Mouse (Mus musculus): ENCODE results near the gene Med17. TPM values are rescaled to one million over a fixed set of nuclear protein-coding genes. Genes with fewer than 3 reads are reported as not detected.
A peak's percentile ranks its signal among the peaks of the same experiment; 100 is the strongest.
"Not testable (repeated sequence)": the region's sequence is repeated elsewhere in the genome, so short reads cannot be mapped to it uniquely, and the experiment has no call there.

Med17 gene
- total RNA-seq (2021), result 10 to 100 TPM; 29.5 to 33.3 TPM
- long read RNA-seq, transcript Med17-201 (12 exons, 3,964 nt), result major isoform, 16 of 24 reads
- long read RNA-seq, partial matches to known transcripts, result 1 of 24 reads
- long read RNA-seq, other reads (novel, unspliced or antisense), result 7 of 24 reads

DNA sequence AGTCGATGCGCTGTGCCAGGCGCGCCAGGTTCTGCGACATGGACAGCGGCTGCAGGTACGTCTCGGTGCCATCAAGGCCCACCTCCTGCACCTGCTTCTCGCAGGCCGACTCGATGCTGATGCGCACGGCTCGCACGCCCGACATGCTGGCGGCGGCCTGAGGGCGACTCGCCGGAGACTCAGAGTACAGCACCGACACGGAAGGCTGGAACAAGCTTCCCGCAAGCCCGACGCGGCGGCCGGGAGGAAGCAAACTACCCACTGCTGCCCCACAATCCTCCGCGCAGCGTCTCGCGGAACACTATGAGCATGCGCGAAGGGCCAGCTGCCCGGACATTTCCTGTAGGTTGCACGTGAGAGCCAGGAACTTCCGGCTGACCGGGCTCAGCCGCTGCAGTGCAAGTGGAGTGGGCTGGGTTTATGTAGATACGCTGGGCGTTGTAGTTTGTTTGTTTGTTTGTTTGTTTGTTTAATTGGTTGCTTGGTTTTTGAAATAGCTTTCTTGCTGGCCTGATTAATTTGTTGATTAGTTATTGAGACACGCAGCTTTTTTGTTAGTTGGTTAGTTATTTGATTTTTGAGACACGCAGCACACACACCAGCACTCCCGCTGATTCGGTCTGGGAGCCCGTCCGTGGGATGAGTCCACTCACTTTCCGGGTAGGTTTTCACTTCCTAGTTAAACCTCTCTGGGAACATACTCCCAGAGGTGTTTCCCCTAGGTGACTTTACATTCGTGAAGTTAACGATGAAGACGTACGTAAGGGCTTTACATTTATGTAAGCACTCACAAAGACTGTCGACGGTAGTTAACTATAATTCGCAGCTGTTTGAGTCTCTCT is at the start of gene Med17:
Med17 (minus strand) TSS at position 283 of the 842 bp plus-strand sequence.
- DNase-seq (ENCODE audit: low spot score in 2 of 2), result peak; percentile 91 to 94

DNA sequence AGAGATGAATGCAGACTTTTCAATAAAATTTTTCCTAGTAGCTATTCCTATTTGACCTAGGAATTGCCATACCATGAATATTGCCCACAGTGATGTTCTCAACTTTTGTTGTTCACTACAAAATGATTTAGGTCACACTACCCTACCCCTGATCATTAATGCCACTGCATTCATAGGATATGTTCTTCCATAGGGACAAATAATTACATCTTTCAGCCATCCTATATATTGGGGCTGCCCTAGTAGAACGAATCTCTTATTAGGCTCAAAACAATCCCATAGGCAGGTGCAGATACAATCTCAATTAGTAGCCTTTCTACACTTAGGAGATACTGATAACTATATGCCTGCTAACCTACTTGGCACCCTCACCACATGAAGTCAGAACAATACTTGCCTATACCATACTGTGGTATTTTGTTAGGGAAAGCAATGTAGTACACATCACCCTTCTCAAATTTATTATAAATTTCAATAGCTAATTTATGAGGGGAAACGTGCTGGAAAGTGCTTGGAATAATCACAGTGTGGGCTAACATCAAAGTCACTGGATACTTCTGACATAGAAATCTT is 38.5 kb upstream of the Med17 start:
- no peak for DNase-seq (ENCODE audit: low spot score in 2 of 2)

DNA sequence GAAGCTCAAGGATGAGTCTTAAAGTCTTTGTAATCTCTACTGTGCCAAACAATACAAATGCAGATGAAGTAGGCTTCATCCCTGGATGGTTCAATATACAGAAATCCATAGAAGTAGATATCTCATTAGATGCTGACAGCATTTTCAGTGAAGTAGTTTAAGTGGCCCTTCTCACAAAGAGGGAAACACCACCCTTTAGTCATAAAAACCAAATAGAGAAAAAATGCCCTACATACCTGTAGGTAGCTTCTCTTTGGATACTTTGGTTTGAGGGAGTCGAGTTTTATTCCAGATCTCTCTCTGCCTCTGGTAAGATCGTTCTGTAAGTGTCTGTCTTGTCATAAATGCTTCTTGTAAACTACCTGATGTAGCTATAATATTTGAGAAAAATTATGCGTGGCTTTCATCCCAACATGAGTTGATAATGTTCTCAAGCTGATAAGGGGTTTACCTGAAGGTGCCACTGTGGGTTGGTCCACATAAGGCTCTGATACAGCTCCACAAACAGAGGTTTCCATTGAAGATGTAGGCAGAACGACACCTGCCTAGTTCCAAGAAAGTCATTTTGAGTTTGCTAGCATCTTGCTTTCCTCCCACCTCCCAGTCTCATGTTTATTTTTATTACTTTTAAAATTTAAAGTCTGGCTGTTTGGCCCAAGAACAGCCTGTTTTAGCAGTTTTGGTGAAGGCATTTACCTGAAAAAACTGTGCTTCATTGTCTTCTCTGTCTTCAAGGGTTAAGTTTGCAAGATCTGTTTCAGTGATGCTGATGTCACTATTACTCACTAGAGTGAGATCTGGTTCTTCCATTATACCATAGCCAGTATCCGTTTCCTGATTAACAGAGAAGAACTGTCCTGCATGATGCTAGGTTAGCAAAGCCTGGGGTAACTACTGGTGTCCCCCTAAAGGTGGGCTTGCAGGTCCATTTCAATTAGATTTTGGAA is 37.8 kb upstream of the Med17 start:
- DNase-seq (ENCODE audit: low spot score in 2 of 2), result no peak

DNA sequence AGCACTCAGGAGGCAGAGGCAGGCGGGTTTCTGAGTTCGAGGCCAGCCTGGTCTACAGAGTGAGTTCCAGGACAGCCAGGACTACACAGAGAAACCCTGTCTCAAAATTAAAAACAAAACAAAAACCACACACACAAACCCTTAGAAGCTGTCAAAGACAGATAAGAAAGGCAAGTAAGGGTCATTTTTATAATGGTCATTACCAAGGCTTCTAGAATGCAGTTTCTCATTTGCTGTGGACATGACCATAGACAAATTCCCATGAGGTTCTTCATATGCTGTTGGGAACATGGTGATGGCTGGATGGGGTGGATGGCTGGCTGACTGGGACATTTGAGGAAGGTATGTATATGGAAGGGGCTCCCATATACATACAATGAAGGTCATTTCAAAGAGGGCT is 36.6 kb upstream of the Med17 start:
- DNase-seq (ENCODE audit: low spot score in 2 of 2), result not testable (repeated sequence)

DNA sequence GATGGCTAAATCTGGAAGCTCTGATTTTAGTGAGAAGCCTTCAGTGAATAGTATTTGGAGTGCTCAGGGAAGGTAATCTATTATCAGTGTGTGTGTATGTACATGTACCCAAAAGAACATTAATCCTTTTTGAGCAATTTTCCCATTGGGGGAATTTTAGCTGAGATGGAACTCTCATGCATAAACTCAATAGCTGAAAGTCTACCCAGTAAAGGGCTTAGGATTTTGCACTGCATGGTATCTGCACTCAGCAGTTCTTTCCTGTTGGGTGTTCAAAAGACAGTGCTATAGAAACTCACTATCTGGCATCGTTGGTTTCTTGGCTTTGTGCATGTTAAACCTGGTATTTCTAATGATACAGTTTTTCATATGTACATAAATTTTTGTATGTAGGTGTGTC is 34.9 kb upstream of the Med17 start:
- no peak for DNase-seq (ENCODE audit: low spot score in 2 of 2)

DNA sequence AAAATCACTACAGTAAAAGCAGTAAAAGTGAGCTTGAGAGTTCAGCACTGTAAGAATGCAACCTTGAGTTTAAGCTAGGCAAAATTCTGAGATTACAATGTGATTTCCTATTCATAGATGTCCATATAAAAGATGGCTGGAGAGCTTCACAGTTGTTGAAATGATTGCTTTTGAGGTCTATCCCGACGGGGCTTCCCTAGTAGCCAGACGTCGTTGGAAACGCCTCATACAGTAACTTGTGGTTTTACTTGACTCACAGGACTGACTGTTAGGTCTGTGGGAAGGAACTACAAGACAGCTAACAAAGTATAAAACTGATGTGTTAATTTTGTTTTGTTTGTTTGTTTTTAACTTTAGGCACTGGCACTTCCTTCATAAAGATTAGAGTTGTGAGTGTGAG is 33.9 kb upstream of the Med17 start:
- DNase-seq (ENCODE audit: low spot score in 2 of 2), result no peak

DNA sequence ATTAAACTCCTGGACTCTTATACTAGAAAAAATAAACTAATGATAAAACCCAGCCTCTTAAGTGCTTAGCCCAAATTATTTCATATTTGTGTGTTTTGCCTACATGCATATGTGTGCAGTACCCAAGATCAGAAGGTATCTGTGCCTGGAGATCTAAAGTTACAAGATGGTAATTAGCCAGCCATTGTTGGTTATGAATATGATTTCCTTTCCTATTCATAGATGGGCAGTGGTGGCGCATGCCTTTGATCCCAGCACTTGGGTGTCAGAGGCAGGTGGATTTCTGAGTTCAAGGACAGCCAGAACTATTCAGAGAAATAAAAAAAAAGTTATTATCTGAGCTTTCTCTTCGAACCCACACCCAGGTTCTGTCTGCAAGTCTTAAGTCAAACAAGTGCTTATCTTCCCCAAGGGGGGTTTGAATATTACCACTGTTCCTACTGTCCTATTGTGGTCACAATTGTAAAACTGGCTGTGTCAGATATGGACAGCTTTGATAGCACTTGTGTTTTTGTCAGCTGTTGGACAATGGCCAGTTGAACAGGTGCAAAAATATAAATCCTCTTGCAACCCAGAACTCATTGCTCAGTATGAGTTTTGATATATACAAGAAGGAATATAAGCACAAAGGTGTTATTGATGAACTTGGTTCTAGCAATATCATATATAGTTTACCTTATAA is 32.5 kb upstream of the Med17 start:
- no peak for DNase-seq (ENCODE audit: low spot score in 2 of 2)

DNA sequence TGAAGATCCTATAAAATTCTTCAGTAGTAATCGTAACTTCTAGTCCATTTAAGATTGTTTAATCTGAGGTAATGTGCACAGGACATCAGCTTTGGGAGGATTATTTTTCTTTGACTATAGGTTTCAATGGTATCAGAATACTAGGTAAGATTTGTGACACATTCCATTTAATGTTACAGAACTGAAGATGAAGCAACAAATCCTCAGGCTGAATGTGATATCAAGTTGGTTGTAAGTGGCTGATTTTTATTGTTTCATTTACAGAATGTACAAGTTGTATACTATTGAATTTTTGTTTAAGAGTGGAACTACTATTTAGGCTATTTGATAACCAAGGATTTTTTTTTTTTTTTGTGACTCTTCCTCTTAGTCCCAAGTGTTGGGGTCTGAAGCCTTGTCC is 30.4 kb upstream of the Med17 start:
- DNase-seq (ENCODE audit: low spot score in 2 of 2), result no peak

DNA sequence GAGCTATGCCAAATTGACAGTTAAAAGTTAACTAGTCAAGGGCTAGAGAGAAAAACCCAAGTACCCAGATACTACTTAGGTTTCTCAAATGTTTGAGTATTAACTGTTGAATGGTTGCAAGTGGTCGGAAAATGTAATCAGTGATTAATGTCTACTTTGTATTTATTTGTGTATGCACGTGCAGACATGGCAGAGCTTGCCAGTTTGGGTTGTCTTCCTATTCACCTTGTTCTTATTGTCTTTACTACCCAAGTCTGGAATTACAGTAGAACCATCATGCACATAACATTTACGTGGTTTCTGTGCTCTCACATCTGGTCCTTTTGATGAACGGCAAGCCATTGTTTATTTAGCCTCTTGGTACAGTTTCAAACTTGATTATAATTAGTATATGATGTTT is 29.7 kb upstream of the Med17 start:
- DNase-seq (ENCODE audit: low spot score in 2 of 2), result no peak

DNA sequence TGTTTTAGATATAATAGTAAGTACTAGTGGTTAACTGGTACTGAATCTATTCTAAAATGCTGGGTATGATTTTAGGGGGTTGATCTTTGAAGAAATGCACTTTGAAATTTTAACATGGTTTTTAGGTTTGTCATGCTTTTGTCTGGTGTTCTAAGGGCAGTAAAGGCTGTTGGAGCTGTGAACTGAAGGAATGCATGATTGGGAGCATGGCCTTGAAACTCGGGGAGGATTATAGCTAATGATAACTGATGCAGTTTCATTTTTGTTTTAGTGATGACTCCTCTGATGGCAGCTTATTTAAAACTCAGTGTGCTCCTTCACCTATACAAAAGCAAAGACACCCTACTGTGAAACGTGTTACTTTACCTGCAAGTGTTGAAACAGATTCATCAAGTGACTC is 28.5 kb upstream of the Med17 start:
- no peak for DNase-seq (ENCODE audit: low spot score in 2 of 2)

DNA sequence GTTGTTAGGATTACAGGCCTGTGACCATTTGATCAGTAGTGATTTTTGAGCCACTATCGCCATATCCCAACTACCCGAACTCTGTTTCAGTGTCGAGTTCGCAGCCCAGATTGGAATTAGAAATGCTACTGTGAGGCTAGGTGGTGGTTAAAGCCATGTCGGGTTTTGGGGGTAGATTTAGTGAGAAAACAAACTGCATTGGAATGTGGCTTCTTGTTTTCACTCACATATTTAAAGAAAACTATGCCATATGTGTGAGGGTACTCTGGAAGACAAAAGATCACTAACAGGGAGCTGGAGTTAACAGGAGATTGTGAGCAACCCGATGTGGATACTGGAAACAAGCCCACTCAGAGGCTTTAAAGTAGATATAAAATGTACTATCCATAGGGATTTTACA is 27.5 kb upstream of the Med17 start:
- no peak for DNase-seq (ENCODE audit: low spot score in 2 of 2)

DNA sequence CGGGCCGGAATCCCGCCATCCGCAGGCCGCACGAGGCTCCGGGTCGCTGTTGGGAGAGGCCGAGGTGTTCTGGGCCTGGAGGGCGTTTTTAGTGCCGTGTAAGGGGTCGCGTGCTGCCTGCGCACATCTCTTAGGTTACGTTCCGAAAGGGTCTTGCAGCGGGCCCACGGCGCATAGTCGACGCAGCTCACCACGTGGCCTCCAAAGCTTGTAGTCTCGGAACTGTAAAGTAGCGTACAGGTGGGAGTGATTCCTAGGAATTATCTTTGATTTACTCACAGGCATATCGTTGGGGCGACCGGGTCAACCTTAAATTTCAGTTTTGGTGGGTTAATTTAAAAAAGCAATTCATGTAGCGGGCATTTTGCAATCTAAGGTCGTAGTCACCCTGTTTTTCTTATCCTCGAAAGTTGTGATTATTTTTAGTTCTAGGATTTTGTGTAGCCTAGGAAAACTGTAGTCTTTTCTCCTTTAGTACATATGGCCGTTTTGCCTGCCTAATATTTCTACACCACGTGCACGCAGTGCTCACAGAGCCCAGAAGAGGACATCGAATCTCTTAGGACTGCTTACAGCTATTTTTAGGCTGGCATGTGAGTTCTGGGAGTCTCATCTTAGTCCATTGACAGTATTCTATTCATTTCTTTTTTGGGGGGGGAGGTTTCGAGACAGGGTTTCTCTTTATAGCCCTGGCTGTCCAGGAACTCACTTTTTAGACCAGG is 26.8 kb upstream of the Med17 start, which contains the start of gene 4931406C07Rik:
4931406C07Rik (minus strand) TSS at position 51 of the 722 bp plus-strand sequence.
- DNase-seq (ENCODE audit: low spot score in 2 of 2), result no peak

DNA sequence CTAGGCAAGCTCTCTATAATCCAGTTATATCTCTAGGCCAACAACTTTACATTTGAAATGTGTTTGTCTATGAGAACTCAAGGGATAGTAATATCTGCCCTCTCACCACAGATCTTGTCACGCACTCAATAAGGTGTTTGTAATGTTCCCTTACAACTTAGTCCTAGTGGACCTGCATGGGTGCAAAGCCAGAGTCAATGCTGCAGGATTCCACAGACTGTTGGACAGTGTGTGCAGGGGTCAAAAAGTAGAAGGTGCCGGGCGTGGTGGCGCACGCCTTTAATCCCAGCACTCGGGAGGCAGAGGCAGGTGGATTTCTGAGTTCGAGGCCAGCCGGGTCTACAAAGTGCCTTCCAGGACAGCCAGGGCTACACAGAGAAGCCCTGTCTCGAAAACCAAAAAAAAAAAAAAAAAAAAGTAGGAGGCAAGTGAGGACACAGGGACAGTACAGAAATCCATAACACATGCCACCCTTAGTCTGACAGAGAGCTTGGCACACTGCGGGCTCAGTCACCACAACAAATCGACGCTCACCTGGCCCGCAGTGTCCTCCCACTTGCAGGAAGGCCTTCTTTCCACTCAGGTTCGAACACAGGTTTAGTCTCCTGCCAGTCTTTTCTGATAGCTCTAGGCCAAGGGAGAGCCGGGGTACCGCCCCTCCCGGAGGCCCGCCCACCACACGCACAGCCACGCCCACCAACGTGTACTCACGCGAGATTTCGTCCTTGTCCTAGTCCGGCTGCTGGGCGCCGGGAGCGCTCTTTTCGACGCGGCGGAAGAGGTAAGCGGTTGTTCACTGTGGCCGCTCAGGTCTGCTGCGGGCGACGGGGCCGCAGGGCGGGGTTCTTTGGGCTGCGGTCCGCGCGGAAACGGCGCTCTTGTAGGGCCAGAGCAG is 26.0 kb upstream of the Med17 start, which contains the start of gene Taf1d:
Taf1d (plus strand) TSS at position 712 of the 895 bp plus-strand sequence.
- DNase-seq (ENCODE audit: low spot score in 2 of 2), result peak; percentile 98

DNA sequence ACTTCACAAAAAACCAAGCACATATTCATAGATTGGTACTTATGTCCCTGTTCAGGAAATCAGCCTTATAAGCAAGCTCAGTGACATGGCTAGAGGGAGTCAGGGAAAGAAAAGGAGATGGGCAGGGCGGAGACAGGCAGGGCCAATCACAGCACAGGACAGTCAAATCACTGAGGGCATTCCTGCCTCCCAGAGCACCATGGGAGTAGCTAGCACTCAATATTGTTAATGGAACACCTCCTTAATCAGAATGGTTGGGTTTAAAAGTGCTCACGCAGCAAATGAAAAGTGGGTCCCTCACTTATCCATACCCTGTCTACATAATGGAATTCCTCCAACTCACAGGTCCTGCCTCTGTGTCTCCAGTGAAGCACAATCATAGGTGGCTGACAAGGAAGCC is 23.1 kb upstream of the Med17 start:
- no peak for DNase-seq (ENCODE audit: low spot score in 2 of 2)

DNA sequence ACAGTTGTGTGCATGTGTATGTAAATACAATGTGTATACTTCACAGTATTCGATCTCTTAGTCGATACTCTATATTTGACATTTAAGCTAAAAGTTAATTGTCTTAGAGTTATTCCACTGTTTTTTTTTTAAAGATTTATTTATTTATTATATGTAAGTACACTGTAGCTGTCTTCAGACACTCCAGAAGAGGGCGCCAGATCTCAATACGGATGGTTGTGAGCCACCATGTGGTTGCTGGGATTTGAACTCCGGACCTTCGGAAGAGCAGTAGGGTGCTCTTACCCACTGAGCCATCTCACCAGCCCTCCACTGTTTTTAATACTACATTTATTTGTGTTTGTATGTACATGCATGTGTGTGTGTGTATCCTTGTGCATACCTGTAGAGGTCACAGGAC is 22.3 kb upstream of the Med17 start:
- not testable (repeated sequence) for DNase-seq (ENCODE audit: low spot score in 2 of 2)

DNA sequence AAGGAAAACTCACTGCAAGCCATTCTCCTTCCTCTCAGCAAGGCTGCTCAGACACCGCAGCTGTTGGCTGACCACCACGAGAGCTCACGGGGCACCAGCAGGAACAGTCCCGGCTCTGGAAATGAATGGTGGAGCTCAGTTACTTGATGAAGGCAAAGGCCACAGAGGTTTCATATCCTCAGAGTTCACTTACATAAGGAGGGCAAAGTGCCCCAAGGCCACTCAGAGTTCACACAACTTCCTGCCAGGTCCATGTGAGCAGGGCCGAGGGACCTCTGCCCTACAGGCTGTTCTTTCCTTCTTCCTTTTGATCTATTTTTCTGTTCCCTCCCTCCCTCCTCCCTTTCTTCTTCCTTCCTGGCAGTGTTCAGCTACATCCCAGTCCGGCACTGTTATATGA is 21.7 kb upstream of the Med17 start:
- DNase-seq (ENCODE audit: low spot score in 2 of 2), result peak in 1 of 2 experiments; percentile 18

DNA sequence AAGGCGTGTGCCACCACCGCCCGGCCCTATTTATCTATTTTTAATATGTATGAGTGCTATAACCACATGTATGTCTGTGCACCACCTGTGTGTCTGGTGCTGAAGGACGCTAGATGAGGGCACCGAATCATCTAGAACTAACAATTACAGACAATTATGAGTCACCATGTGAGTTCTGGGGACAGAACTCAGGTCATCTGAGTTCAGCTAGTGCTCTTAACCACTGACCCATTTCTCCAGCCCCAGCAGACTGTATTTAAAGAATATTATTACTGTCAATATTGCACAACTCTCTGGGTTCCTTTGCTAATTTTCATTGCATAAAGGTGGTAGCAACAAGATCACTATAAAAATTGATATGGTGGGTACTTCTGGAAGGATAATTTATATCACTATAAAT is 20.3 kb upstream of the Med17 start:
- no peak for DNase-seq (ENCODE audit: low spot score in 2 of 2)

DNA sequence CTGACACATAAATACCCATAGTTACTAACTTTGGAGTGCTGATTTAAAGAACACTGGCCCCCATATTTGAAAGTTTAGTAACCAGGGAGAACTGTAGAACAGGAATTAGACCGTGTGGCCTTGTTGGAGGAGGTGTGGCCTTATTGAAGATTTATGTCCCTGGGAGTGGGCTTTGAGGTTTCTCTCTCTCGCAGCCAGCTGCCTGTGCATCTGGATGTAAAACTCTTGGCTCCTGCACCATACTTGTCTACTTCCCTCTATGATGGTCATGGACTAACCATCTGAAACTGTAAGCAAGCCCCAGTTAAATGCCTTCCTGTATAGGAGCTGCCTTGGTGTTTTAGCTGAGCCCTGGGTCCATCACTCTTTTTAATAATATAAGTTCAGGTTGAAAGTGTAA is 18.7 kb upstream of the Med17 start:
- DNase-seq (ENCODE audit: low spot score in 2 of 2), result no peak

DNA sequence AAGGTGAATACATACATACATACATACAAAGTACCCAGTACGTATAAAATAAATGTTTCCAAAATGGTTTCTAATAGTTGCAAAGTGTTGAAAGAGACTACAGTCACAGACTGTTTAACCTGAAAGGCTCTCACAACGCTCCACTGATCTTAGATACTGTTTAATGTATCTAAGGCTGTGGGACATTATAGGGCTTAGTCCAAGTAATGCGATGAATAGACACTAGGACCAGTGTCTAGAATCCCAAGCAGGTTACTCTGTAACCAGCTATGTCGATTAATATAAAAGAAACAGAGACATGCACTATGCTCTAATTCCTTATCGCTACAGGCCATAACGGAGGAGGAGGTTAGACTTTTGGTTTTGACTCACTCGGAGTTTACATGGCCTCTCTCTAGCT is 17.4 kb upstream of the Med17 start:
- no peak for DNase-seq (ENCODE audit: low spot score in 2 of 2)
